Mouse (Mus musculus): ENCODE results near the gene Zranb3. TPM values are rescaled to one million over a fixed set of nuclear protein-coding genes. Genes with fewer than 3 reads are reported as not detected.

Gene Zranb3
- polyA plus RNA-seq, 1 experiment from 2014 or later = 13.5 TPM

DNA sequence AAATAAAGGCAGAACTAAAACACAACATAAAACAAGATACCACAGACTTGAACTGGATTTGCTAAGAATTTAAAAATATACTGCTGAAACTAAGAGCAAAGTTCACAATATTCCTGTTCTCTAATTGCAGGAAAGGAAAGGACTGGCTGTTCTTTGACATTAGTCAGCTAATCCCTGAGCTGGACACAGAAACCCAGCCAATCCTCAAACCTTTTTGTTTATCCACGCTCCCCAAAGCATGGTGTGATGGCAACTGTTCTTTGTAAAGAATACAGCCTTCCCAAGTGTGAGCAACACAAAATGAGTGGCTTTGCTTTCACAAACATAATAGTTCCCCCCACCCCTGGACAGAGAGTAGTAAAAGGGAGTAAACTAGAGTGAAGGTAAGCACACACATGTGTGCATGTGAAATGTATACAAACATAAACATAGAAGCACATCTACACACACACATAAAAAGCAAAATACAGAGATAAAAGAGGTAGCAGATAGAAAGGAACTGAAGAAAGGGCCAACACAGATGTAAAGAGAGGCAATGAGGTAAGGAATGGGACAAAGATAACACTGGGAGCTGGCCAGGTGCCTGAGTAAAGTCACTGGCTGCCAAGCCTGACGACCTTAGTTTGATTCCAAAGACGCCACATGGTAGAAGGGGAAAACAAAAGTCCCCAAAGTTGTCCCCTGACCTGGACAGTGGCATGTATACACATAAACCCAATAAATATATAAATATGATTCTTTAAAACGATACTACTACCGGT lies 21.7 kb downstream of the Zranb3 start:
- no peak overlapping the region for H3K4me3 ChIP-seq
- H3K9ac ChIP-seq = no peak overlapping the region
- WGBS = 84% methylated on average over 5 of the region's 5 CpGs
- H3K27me3 ChIP-seq = no peaks in the 10 kb centered on the region
- no peaks in the 10 kb centered on the region for H3K4me1 ChIP-seq
- ATAC-seq (ENCODE audit: insufficient number of reproducible peaks, insufficient read depth, low FRiP score, low TSS enrichment) = no peak
- 0 out of 2 replicates have a peak, but pooled peaks cover 3% of the 10 kb centered on the region for H3K36me3 ChIP-seq
- no peaks in the 10 kb centered on the region for H3K9me3 ChIP-seq
- no peak overlapping the region for H3K4me2 ChIP-seq (replicated peaks)
- no peak overlapping the region for H3K27ac ChIP-seq

DNA sequence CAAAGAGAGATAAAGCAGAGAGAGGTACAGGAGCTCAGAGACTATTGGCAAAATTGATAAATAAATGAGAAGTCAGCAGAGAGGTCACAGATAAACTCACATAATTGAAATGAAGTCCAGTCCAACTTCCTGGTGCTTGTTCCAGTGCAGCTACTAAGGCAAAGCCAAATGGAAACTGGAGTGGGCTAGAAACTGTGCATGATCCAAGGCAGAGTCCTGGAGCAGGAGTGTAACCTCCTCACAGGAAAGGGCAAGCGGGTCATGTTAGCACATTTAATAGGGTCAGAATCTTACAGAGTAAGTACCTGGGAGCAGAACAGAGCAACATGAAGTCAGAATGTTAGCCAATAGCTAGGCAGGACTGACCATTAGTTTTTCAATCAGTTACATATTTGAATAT lies 24.2 kb downstream of the Zranb3 start:
- Histone ChIP-seq H3K9ac (no peak overlapping the region), H3K4me2 (replicated peaks) (no peak overlapping the region), H3K36me3 (0 out of 2 replicates have a peak, but pooled peaks cover 3% of the 10 kb centered on the region), H3K4me3 (no peak overlapping the region), H3K27ac (no peak overlapping the region), H3K4me1 (no peaks in the 10 kb centered on the region), H3K27me3 (no peaks in the 10 kb centered on the region), H3K9me3 (no peaks in the 10 kb centered on the region)
- 94% methylated on average over 1 of the region's 1 CpGs for WGBS
- ATAC-seq (ENCODE audit: insufficient number of reproducible peaks, insufficient read depth, low FRiP score, low TSS enrichment) = no peak

- Histone ChIP-seq H3K27ac (no peak overlapping the region), H3K27me3 (no peaks in the 10 kb centered on the region), H3K36me3 (no peaks in the 10 kb centered on the region), H3K4me2 (replicated peaks) (no peak overlapping the region), H3K9ac (no peak overlapping the region), H3K4me3 (no peak overlapping the region), H3K9me3 (no peaks in the 10 kb centered on the region), H3K4me1 (no peaks in the 10 kb centered on the region)
- ATAC-seq (ENCODE audit: insufficient number of reproducible peaks, insufficient read depth, low FRiP score, low TSS enrichment) = no peak
- 86% methylated on average over 2 of the region's 2 CpGs for WGBS
Measured at GRCm38 (mm10) chr1:128077788-128078187, 25.1 kb downstream of the Zranb3 start.

GRCm38 (mm10) chr1:128076791-128077479 lies 25.9 kb downstream of the Zranb3 start:
- no peaks in the 10 kb centered on the region for H3K4me1 ChIP-seq
- no peak overlapping the region for H3K27ac ChIP-seq
- 87% methylated on average over 8 of the region's 8 CpGs for WGBS
- H3K9me3 ChIP-seq = no peaks in the 10 kb centered on the region
- no peak overlapping the region for H3K4me3 ChIP-seq
- ATAC-seq (ENCODE audit: insufficient number of reproducible peaks, insufficient read depth, low FRiP score, low TSS enrichment) = no peak
- H3K9ac ChIP-seq = no peak overlapping the region
- no peak overlapping the region for H3K4me2 ChIP-seq (replicated peaks)
- no peaks in the 10 kb centered on the region for H3K27me3 ChIP-seq
- no peaks in the 10 kb centered on the region for H3K36me3 ChIP-seq

- H3K9ac ChIP-seq = no peak overlapping the region
- no peak overlapping the region for H3K4me3 ChIP-seq
- ATAC-seq (ENCODE audit: insufficient number of reproducible peaks, insufficient read depth, low FRiP score, low TSS enrichment) = no peak
- H3K4me2 ChIP-seq (replicated peaks) = no peak overlapping the region
- WGBS = 92% methylated on average over 6 of the region's 6 CpGs
- H3K4me1 ChIP-seq = no peaks in the 10 kb centered on the region
- no peaks in the 10 kb centered on the region for H3K9me3 ChIP-seq
- H3K36me3 ChIP-seq = no peaks in the 10 kb centered on the region
- no peak overlapping the region for H3K27ac ChIP-seq
- no peaks in the 10 kb centered on the region for H3K27me3 ChIP-seq
Measured at GRCm38 (mm10) chr1:128073051-128073450, 29.8 kb downstream of the Zranb3 start.

DNA sequence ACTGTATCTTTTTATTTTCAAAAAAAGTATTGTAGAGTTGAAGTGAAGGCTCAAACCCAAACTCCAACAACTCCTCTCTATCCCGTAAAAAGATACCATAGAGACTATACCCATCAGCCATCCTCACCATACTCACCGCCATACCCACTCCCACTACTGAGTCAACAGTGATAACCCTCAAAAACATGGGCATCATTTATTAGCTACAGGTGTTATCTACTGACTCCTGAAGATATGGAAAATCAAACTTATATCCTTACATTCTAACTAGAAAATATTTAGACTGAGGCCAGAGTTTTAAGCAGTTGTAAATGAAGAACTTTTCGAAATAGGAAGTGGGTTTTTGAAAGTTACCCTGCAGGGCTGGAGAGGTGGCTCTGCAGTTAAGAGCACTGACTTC lies 32.8 kb downstream of the Zranb3 start:
- Histone ChIP-seq H3K9ac (no peak overlapping the region), H3K36me3 (no peaks in the 10 kb centered on the region), H3K4me2 (replicated peaks) (no peak overlapping the region), H3K4me3 (no peak overlapping the region), H3K4me1 (no peaks in the 10 kb centered on the region), H3K27ac (no peak overlapping the region), H3K9me3 (no peaks in the 10 kb centered on the region), H3K27me3 (no peaks in the 10 kb centered on the region)
- 92% methylated on average over 3 of the region's 3 CpGs for WGBS
- no peak for ATAC-seq (ENCODE audit: insufficient number of reproducible peaks, insufficient read depth, low FRiP score, low TSS enrichment)

DNA sequence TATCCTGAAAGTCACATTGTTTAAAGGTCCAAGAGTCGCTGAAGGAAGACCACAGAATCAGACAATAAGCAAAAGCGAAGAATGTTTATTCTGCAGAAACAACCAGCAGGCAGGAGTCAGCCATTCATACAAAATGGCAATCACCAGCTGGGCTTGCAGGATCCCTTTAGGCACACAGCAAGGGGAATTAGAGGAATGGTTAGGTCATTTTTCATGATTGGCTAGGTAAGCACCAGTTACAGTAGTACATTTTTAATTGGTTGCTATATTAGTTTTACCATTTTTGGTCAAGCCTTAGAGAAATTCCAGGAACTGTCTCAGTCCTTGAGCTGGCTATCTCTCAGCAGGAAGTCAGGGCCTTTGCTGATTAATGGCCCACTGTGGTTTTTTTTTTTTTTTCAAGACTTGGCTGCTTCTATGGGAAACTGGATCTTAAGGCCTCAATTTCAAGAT lies 33.9 kb downstream of the Zranb3 start:
- Histone ChIP-seq H3K27ac (no peak overlapping the region), H3K27me3 (no peaks in the 10 kb centered on the region), H3K4me2 (replicated peaks) (no peak overlapping the region), H3K9me3 (no peaks in the 10 kb centered on the region), H3K36me3 (no peaks in the 10 kb centered on the region), H3K9ac (no peak overlapping the region), H3K4me3 (no peak overlapping the region), H3K4me1 (no peaks in the 10 kb centered on the region)
- no peak for ATAC-seq (ENCODE audit: insufficient number of reproducible peaks, insufficient read depth, low FRiP score, low TSS enrichment)
- WGBS = 84% methylated on average over 2 of the region's 2 CpGs

DNA sequence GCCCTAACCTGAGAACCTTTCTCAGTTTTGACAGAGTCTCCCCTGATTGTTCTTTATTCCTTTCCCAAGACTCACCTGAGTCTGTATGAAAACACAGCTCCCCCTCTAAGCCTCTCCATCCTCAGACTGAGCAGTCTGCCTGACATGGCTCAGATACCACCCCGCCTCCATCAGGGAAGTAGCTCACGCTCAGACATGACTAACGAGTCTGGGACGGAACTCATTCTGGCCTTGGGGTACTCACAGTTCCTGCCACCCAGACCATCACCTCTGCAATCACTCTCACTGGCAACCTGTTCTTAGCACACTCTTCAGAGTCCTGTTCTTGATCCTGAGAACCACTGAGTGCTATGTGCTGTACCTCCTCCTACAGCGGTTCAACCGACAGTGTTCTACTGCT lies 38.1 kb downstream of the Zranb3 start:
- H3K9ac ChIP-seq = no peak overlapping the region
- H3K36me3 ChIP-seq = no peaks in the 10 kb centered on the region
- H3K9me3 ChIP-seq = no peaks in the 10 kb centered on the region
- H3K4me3 ChIP-seq = no peak overlapping the region
- no peak overlapping the region for H3K27ac ChIP-seq
- WGBS = 85% methylated on average over 6 of the region's 6 CpGs
- no peaks in the 10 kb centered on the region for H3K27me3 ChIP-seq
- H3K4me1 ChIP-seq = no peaks in the 10 kb centered on the region
- no peak for ATAC-seq (ENCODE audit: insufficient number of reproducible peaks, insufficient read depth, low FRiP score, low TSS enrichment)
- no peak overlapping the region for H3K4me2 ChIP-seq (replicated peaks)

- no peaks in the 10 kb centered on the region for H3K9me3 ChIP-seq
- H3K4me1 ChIP-seq = no peaks in the 10 kb centered on the region
- no peak overlapping the region for H3K9ac ChIP-seq
- no peak for ATAC-seq (ENCODE audit: insufficient number of reproducible peaks, insufficient read depth, low FRiP score, low TSS enrichment)
- H3K27me3 ChIP-seq = no peaks in the 10 kb centered on the region
- no peak overlapping the region for H3K4me3 ChIP-seq
- 96% methylated on average over 1 of the region's 1 CpGs for WGBS
- no peaks in the 10 kb centered on the region for H3K36me3 ChIP-seq
- no peak overlapping the region for H3K4me2 ChIP-seq (replicated peaks)
- no peak overlapping the region for H3K27ac ChIP-seq
Measured at GRCm38 (mm10) chr1:128062167-128062566, 40.7 kb downstream of the Zranb3 start.

GRCm38 (mm10) chr1:128061401-128061800 lies 41.4 kb downstream of the Zranb3 start:
- no peak for ATAC-seq (ENCODE audit: insufficient number of reproducible peaks, insufficient read depth, low FRiP score, low TSS enrichment)

DNA sequence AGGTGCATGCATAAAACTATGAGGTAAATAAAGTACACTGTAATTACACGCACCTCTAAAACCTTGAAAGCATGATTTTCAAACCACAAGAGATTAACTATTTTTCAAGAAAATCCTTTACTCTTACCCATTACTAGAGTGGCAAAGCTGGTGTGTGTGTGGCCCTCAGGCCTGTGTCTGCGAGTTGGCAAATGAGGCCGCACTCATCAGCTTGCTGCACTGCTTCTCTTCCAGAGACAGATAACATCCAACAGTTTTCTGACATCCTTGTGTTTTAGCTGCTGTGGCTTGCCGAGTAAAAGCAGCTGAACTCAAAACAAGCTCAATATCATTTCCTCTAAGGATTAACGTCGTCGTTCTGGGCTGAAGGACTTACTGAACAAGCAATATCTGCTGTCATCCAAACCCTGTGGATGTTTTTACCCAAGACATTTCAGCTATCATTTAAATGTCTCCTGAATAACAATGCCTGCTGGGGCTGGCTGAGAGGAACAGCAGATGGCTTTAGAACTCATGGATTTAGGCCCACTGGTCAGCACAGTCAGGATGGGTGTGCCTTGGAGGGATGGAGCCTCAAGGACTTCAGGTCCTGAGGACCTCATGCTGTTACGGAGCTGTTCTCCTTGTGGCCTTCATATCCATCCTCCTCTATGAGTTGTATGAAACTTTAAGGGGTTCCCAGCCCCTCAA lies 42.0 kb downstream of the Zranb3 start:
- Histone ChIP-seq H3K9me3 (no peaks in the 10 kb centered on the region), H3K4me1 (no peaks in the 10 kb centered on the region), H3K9ac (no peak overlapping the region), H3K4me3 (no peak overlapping the region), H3K27ac (no peak overlapping the region), H3K36me3 (no peaks in the 10 kb centered on the region), H3K27me3 (no peaks in the 10 kb centered on the region), H3K4me2 (replicated peaks) (no peak overlapping the region)
- 66% methylated on average over 8 of the region's 8 CpGs for WGBS
- ATAC-seq (ENCODE audit: insufficient number of reproducible peaks, insufficient read depth, low FRiP score, low TSS enrichment) = no peak

More at GRCm38 (mm10) chr1:128061401-128061800, 41.4 kb downstream of the Zranb3 start:
- Histone ChIP-seq H3K9ac (no peak overlapping the region), H3K27me3 (no peaks in the 10 kb centered on the region), H3K27ac (no peak overlapping the region), H3K4me2 (replicated peaks) (no peak overlapping the region), H3K36me3 (no peaks in the 10 kb centered on the region), H3K4me1 (no peaks in the 10 kb centered on the region), H3K4me3 (no peak overlapping the region), H3K9me3 (no peaks in the 10 kb centered on the region)
- 76% methylated on average over 1 of the region's 1 CpGs for WGBS

DNA sequence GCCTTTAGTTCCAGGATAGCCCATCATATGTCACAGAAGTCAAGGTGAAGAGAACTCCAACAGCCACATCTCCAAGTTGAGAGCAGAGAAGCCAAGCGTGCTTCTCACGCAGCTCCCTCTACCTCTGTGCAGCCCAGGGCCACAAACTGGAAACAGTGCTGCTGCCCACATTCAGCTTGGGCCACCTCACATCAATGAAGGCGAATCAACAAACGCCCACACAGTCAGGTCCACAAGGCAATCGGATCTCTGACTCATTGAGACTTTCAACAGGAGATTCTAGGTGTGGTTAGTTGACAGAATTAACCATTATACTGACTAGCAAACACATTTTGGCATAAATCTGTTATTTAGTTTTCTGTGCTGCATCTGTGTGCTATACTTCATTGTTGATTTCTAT lies 44.2 kb downstream of the Zranb3 start:
- no peak overlapping the region for H3K9ac ChIP-seq
- H3K4me3 ChIP-seq = no peak overlapping the region
- no peaks in the 10 kb centered on the region for H3K4me1 ChIP-seq
- no peaks in the 10 kb centered on the region for H3K36me3 ChIP-seq
- H3K9me3 ChIP-seq = no peaks in the 10 kb centered on the region
- no peak overlapping the region for H3K27ac ChIP-seq
- ATAC-seq (ENCODE audit: insufficient number of reproducible peaks, insufficient read depth, low FRiP score, low TSS enrichment) = no peak
- no peak overlapping the region for H3K4me2 ChIP-seq (replicated peaks)
- no peaks in the 10 kb centered on the region for H3K27me3 ChIP-seq
- WGBS = 91% methylated on average over 5 of the region's 5 CpGs

All from embryonic facial prominence, embryonic 12.5 days (tissue).